8 mouse cellular contexts compared by ENCODE assay signal in the genomic region with DNA sequence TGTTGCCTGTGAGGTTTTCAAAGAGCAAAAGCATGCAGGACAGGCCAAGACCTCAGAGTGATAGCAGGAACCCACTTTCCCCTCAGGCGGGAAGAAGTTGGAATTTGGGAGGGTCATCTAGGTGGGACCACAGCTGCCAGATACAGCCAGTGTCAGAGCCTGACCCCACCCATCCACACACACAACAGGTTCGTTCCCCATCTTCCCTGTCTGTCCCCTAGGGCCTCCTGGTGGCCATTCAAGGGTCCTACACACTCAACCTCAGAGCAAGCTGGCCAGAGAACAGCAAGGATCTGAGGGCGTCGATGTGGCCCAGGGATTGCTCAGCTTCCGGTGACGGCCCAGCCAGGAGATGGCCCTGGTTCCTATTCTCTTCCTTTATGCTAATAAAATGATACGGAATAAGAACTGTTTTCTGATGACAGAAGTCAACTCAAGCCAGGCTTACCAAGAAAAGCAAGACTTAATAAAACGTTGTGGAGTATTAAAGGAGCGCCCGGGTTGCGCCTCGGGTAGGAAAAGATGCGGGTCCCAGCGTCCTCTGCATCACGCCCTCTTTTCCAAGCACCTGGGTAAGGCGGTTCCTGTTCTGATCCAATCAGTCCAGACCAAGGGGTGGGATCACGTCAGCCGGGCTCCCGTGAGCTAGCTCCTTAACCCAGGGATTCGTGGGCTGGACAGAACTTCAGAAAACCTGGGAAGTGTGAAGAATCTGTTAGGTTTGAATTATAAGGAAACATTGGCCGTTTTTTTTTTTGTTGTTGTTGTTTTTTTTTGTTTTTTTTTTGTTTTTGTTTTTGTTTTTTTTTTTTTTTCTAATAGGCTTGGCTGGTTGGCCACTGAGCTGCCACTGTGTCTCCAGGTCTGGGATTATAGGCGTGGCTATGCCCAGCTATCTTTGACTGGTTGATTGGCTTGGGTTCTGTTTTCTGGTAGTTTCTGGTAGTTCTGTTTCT.
DNase-seq lines count a peak whose midpoint lies in the region; ATAC-seq and TF ChIP-seq lines count a peak whose summit lies in the region.

No protein-coding gene starts in this region.

- H3K27me3 ChIP-seq in midbrain, embryonic 10.5 days (ENCODE audit: low read depth, poor library complexity, severe bottlenecking): peaks cover 31% of the 10 kb centered on the region
- no peaks in the 10 kb centered on the region for H3K27me3 ChIP-seq in midbrain, embryonic 15.5 days (replicated peaks)
- H3K27me3 ChIP-seq in stomach, postnatal 0 days (ENCODE audit: control insufficient read depth, insufficient read depth, low read length): no peaks in the 10 kb centered on the region

- H3K4me3 ChIP-seq in midbrain, embryonic 10.5 days: no peak overlapping the region
- no peak overlapping the region for H3K4me3 ChIP-seq in midbrain, embryonic 15.5 days
- H3K4me3 ChIP-seq in stomach, postnatal 0 days (ENCODE audit: low read depth, low read length): no peak overlapping the region

- H3K9ac ChIP-seq in midbrain, embryonic 15.5 days: no peak overlapping the region
- no peak overlapping the region for H3K9ac ChIP-seq in stomach, postnatal 0 days (ENCODE audit: low read length)

- peak; percentile 78 for TF ChIP-seq CTCF in stomach, postnatal 0 days (IDR thresholded peaks at IDR 0.05; ENCODE audit: low read depth)

- no peak for TF ChIP-seq EP300 in stomach, postnatal 0 days (optimal IDR thresholded peaks at IDR 0.05)

- ATAC-seq in midbrain, embryonic 15.5 days (replicated peaks): no peak
- no peak for ATAC-seq in stomach, postnatal 0 days (ENCODE audit: low FRiP score, low TSS enrichment)

- H3K27ac ChIP-seq in midbrain, embryonic 10.5 days (replicated peaks): no peak overlapping the region
- no peak overlapping the region for H3K27ac ChIP-seq in midbrain, embryonic 15.5 days
- H3K27ac ChIP-seq in stomach, postnatal 0 days (replicated peaks): no peak overlapping the region

- peaks cover 15% of the 10 kb centered on the region for H3K4me1 ChIP-seq in midbrain, embryonic 10.5 days
- peaks cover 12% of the 10 kb centered on the region for H3K4me1 ChIP-seq in midbrain, embryonic 15.5 days
- H3K4me1 ChIP-seq in stomach, postnatal 0 days (replicated peaks; ENCODE audit: control insufficient read depth, insufficient read depth): no peaks in the 10 kb centered on the region

- H3K36me3 ChIP-seq in midbrain, embryonic 10.5 days: no peaks in the 10 kb centered on the region
- H3K36me3 ChIP-seq in midbrain, embryonic 15.5 days (replicated peaks): no peaks in the 10 kb centered on the region
- no peaks in the 10 kb centered on the region for H3K36me3 ChIP-seq in stomach, postnatal 0 days (ENCODE audit: control insufficient read depth, insufficient read depth, low read length)

- peak; percentile 62 for DNase-seq in adrenal gland, postnatal 14 days
- no peak for DNase-seq in adrenal gland, postnatal 4 days (ENCODE audit: low spot score in 2 of 2)
- peak; percentile 51 for DNase-seq in midbrain, embryonic 10.5 days (ENCODE audit: low spot score)
- peak; percentile 71 for DNase-seq in induced T-regulatory cell, adult 2 months (ENCODE audit: low read depth)
- peak; percentile 39 for DNase-seq in stomach, postnatal 0 days (ENCODE audit: low spot score)
- no peak for DNase-seq in frontal cortex, postnatal 14 days (ENCODE audit: low spot score in 2 of 2)
- no peak for DNase-seq in right cerebral cortex, postnatal 14 days

- 25% methylated on average over 22 of the region's 22 CpGs for WGBS in midbrain, embryonic 10.5 days
- 34% methylated on average over 22 of the region's 22 CpGs for WGBS in midbrain, embryonic 15.5 days
- WGBS in stomach, postnatal 0 days: 53% methylated on average over 21 of the region's 22 CpGs

- no peak overlapping the region for H3K4me2 ChIP-seq in midbrain, embryonic 15.5 days
- H3K4me2 ChIP-seq in stomach, postnatal 0 days (replicated peaks; ENCODE audit: low read depth): no peak overlapping the region

- no peaks in the 10 kb centered on the region for H3K9me3 ChIP-seq in midbrain, embryonic 10.5 days (replicated peaks)
- H3K9me3 ChIP-seq in midbrain, embryonic 15.5 days: no peaks in the 10 kb centered on the region
- H3K9me3 ChIP-seq in stomach, postnatal 0 days (ENCODE audit: control insufficient read depth, low read length): no peaks in the 10 kb centered on the region

Comparison
In these comparisons a context has a peak if more than half of its experiments do, and no peak if none do; other contexts are left out.
1. DNase-seq: peak in adrenal gland, postnatal 14 days (single experiment), midbrain, embryonic 10.5 days (single experiment), induced T-regulatory cell, adult 2 months (single experiment) and stomach, postnatal 0 days (single experiment); none in adrenal gland, postnatal 4 days (0 of 2), frontal cortex, postnatal 14 days (0 of 2) and right cerebral cortex, postnatal 14 days (single experiment).